Mouse (Mus musculus): ENCODE results near the gene Pira2. TPM values are rescaled to one million over a fixed set of nuclear protein-coding genes. Genes with fewer than 3 reads are reported as not detected.

Pira2 gene
- polyA plus RNA-seq, 1 experiment from 2014 or later, result not detected

Other genes with a start within 250 kb of the Pira2 start
- gene Oscar, start 228.9 kb downstream of the Pira2 start, polyA plus RNA-seq (2014; fragmentation: Nextera tagmentation; extraction: Ambion mirVana), result 0.08 and 0.25 TPM in 2 replicates
- gene Ndufa3, start 227.7 kb downstream of the Pira2 start, polyA plus RNA-seq (2014; fragmentation: Nextera tagmentation; extraction: Ambion mirVana), result 299 and 373 TPM in 2 replicates
- 29.9 and 31.0 TPM in 2 replicates for gene Tfpt, start 215.1 kb downstream of the Pira2 start, polyA plus RNA-seq (2014; fragmentation: Nextera tagmentation; extraction: Ambion mirVana)
- gene Prpf31, start 215.1 kb downstream of the Pira2 start, polyA plus RNA-seq (2014; fragmentation: Nextera tagmentation; extraction: Ambion mirVana), result 140 and 148 TPM in 2 replicates
- 53.6 and 63.0 TPM in 2 replicates for gene Cnot3, start 199.8 kb downstream of the Pira2 start, polyA plus RNA-seq (2014; fragmentation: Nextera tagmentation; extraction: Ambion mirVana)
- 16.4 and 16.9 TPM in 2 replicates for gene Leng1, start 179.2 kb downstream of the Pira2 start, polyA plus RNA-seq (2014; fragmentation: Nextera tagmentation; extraction: Ambion mirVana)
- gene Tmc4, start 167.5 kb downstream of the Pira2 start, polyA plus RNA-seq (2014; fragmentation: Nextera tagmentation; extraction: Ambion mirVana), result 2.4 and 2.5 TPM in 2 replicates
- gene Tsen34, start 152.2 kb downstream of the Pira2 start, polyA plus RNA-seq (2014; fragmentation: Nextera tagmentation; extraction: Ambion mirVana), result 199 and 222 TPM in 2 replicates
- gene Mboat7, start 151.5 kb downstream of the Pira2 start, polyA plus RNA-seq (2014; fragmentation: Nextera tagmentation; extraction: Ambion mirVana), result 21.7 and 23.8 TPM in 2 replicates
- gene Rps9, start 141.1 kb downstream of the Pira2 start, polyA plus RNA-seq (2014; fragmentation: Nextera tagmentation; extraction: Ambion mirVana), result 1,245 and 1,271 TPM in 2 replicates
- 0.14 and 0.19 TPM in 2 replicates for gene Pirb, start 124.7 kb downstream of the Pira2 start, polyA plus RNA-seq (2014; fragmentation: Nextera tagmentation; extraction: Ambion mirVana)
- not detected in 2 replicates for gene Gm15448, start 19.4 kb downstream of the Pira2 start, polyA plus RNA-seq (2014; fragmentation: Nextera tagmentation; extraction: Ambion mirVana)
- gene Gm14548, start 53.1 kb upstream of the Pira2 start, polyA plus RNA-seq (2014; fragmentation: Nextera tagmentation; extraction: Ambion mirVana), result not detected in 2 replicates
- gene Lilra6, start 70.5 kb upstream of the Pira2 start, polyA plus RNA-seq (2014; fragmentation: Nextera tagmentation; extraction: Ambion mirVana), result not detected in 2 replicates
- 1.1 and 1.5 TPM in 2 replicates for gene Lair1, start 218.2 kb upstream of the Pira2 start, polyA plus RNA-seq (2014; fragmentation: Nextera tagmentation; extraction: Ambion mirVana)